Mouse (Mus musculus): ENCODE data around the gene Ins2.

GRCm38 (mm10) chr7:142743281-142743680 lies at the start of gene Ins2:
- TF ChIP-seq CTCF (IDR thresholded peaks at IDR 0.05; ENCODE audit: low read depth) (no peak), EP300 (optimal IDR thresholded peaks at IDR 0.05) (no peak)

All from stomach, postnatal 0 days (tissue).